Mouse (Mus musculus): Measurements from ENCODE around the gene Ino80.

GRCm38 (mm10) chr2:119355651-119356050, 121.8 kb downstream of the Ino80 start:
- TF ChIP-seq POLR2A (IDR thresholded peaks at IDR 0.05; ENCODE audit: low read depth, low read length) (peak; percentile 27; the same call in 1 of the 2 replicates), POLR2AphosphoS2 (IDR thresholded peaks at IDR 0.05; ENCODE audit: low read depth, low read length) (peak; percentile 76), ZC3H11A (IDR thresholded peaks at IDR 0.05; ENCODE audit: low read depth, low read length) (no peak), MAFK (IDR thresholded peaks at IDR 0.05; ENCODE audit: insufficient replicate concordance, low read length) (no peak), IRF4 (IDR thresholded peaks at IDR 0.05; ENCODE audit: low read depth, low read length) (0 out of 2 replicates have a peak, but pooled peaks have one; percentile 27), ETS1 (conservative IDR thresholded peaks at IDR 0.05; ENCODE audit: low read depth, low read length) (peak; percentile 64), CTCF (conservative IDR thresholded peaks at IDR 0.05 in 1 of 2, IDR thresholded peaks at IDR 0.05 in 1 of 2; ENCODE audit: low read depth in 2 of 2, low read length in 2 of 2) (peak in 1 of 2 experiments; percentile 54; a peak in 2 of 4 replicates), ZNF384 (IDR thresholded peaks at IDR 0.05; ENCODE audit: low read depth, low read length) (no peak), SIN3A (IDR thresholded peaks at IDR 0.05; ENCODE audit: low read length) (no peak), EP300 (IDR thresholded peaks at IDR 0.05; ENCODE audit: low read length) (no peak; the same call in 1 of the 2 replicates), CHD2 (IDR thresholded peaks at IDR 0.05; ENCODE audit: low read length) (peak; percentile 60; the same call in 1 of the 2 replicates), MEF2A (IDR thresholded peaks at IDR 0.05; ENCODE audit: borderline replicate concordance, low read depth, low read length) (no peak; the same call in 1 of the 2 replicates)
